7 mouse cellular contexts compared by ENCODE assay signal in genomic region chr11:115999538-116000143, GRCm38 (mm10). TPM values are rescaled to one million over a fixed set of nuclear protein-coding genes. Genes with fewer than 3 reads are reported as not detected.
A peak's percentile ranks its signal among the peaks of the same experiment; 100 is the strongest.
DNase-seq lines count a peak whose midpoint lies in the region; ATAC-seq and TF ChIP-seq lines count a peak whose summit lies in the region.

No protein-coding gene starts in this region.

- TF ChIP-seq CTCF in heart, postnatal 0 days (IDR thresholded peaks at IDR 0.05; ENCODE audit: low read depth) = peak; percentile 63

- H3K27me3 ChIP-seq in embryonic facial prominence, embryonic 11.5 days (ENCODE audit: control insufficient read depth, insufficient read depth, low read length) = no peaks in the 10 kb centered on the region
- peaks cover 8% of the 10 kb centered on the region; the same call in 1 of the 2 replicates for H3K27me3 ChIP-seq in heart, postnatal 0 days (ENCODE audit: control insufficient read depth, insufficient read depth, low read length)

- no peak overlapping the region for H3K4me3 ChIP-seq in embryonic facial prominence, embryonic 11.5 days (ENCODE audit: low read depth, low read length)
- no peak overlapping the region for H3K4me3 ChIP-seq in heart, postnatal 0 days (ENCODE audit: low read depth, low read length)

- no peak overlapping the region for H3K27ac ChIP-seq in embryonic facial prominence, embryonic 11.5 days (replicated peaks; ENCODE audit: low read depth, low read length)
- no peak overlapping the region for H3K27ac ChIP-seq in heart, postnatal 0 days (ENCODE audit: low read depth)

- H3K9me3 ChIP-seq in embryonic facial prominence, embryonic 11.5 days (replicated peaks; ENCODE audit: control insufficient read depth, low read length) = no peaks in the 10 kb centered on the region
- H3K9me3 ChIP-seq in heart, postnatal 0 days (replicated peaks; ENCODE audit: control insufficient read depth, low read length) = no peaks in the 10 kb centered on the region

- H3K36me3 ChIP-seq in embryonic facial prominence, embryonic 11.5 days (replicated peaks; ENCODE audit: control insufficient read depth, insufficient read depth, low read depth, low read length) = no peaks in the 10 kb centered on the region
- H3K36me3 ChIP-seq in heart, postnatal 0 days (replicated peaks; ENCODE audit: control insufficient read depth, insufficient read depth, low read length) = no peaks in the 10 kb centered on the region

- H3K4me2 ChIP-seq in embryonic facial prominence, embryonic 11.5 days (ENCODE audit: low read depth, low read length) = no peak overlapping the region
- 0 out of 2 replicates have a peak overlapping the region, but pooled peaks have one; percentile 7 for H3K4me2 ChIP-seq in heart, postnatal 0 days (ENCODE audit: low read depth, low read length)

- WGBS in embryonic facial prominence, embryonic 11.5 days = 24% methylated on average over 14 of the region's 14 CpGs
- WGBS in heart, postnatal 0 days = 10% methylated on average over 14 of the region's 14 CpGs

- no peak for ATAC-seq in embryonic facial prominence, embryonic 11.5 days (replicated peaks; ENCODE audit: insufficient number of reproducible peaks, low FRiP score, low TSS enrichment, low read depth)
- no peak for ATAC-seq in heart, postnatal 0 days (ENCODE audit: insufficient read depth, low read depth)

- peak; percentile 80 for DNase-seq in ES-CJ7 (ENCODE audit: low read depth, low spot score)
- peak; percentile 65 for DNase-seq in adrenal gland, adult 2 months
- DNase-seq in embryonic facial prominence, embryonic 11.5 days (ENCODE audit: low spot score) = peak; percentile 85
- peak; percentile 51 for DNase-seq in heart, postnatal 0 days (ENCODE audit: low spot score)
- peak; percentile 60 for DNase-seq in layer of hippocampus, adult 9-11 months
- DNase-seq in lung, postnatal 25 days (ENCODE audit: low spot score) = peak; percentile 71
- peak; percentile 86 for DNase-seq in right cerebral cortex, postnatal 4 days

- TF ChIP-seq EP300 in heart, postnatal 0 days (IDR thresholded peaks at IDR 0.05; ENCODE audit: low read depth) = no peak

- H3K9ac ChIP-seq in embryonic facial prominence, embryonic 11.5 days (replicated peaks; ENCODE audit: low read length) = no peak overlapping the region
- H3K9ac ChIP-seq in heart, postnatal 0 days (replicated peaks; ENCODE audit: low read depth, low read length) = no peak overlapping the region

- H3K4me1 ChIP-seq in embryonic facial prominence, embryonic 11.5 days (ENCODE audit: control insufficient read depth, insufficient read depth, low read length) = no peaks in the 10 kb centered on the region
- H3K4me1 ChIP-seq in heart, postnatal 0 days (ENCODE audit: control insufficient read depth, insufficient read depth) = 0 out of 2 replicates have a peak, but pooled peaks cover 3% of the 10 kb centered on the region

RNA-seq across cellular contexts. Expression of gene Galk1, which starts 12.9 kb away (rescaled TPM):
- 10 to 100 TPM; 30.6 to 45.6 TPM for total RNA-seq in adrenal gland, adult 2 months (2021)
- polyA plus RNA-seq in adrenal gland, adult 2 months (2012; rRNA removed) = 68.6 and 71.3 TPM in 2 replicates
- 113 and 125 TPM in 2 replicates for polyA plus RNA-seq in embryonic facial prominence, embryonic 11.5 days (2014; fragmentation: Nextera tagmentation; extraction: Ambion mirVana)
- 90.4 and 98.3 TPM in 2 replicates for total RNA-seq in heart, postnatal 0 days (2014; rRNA removed; ENCODE audit: low replicate concordance)
- 86.3 and 88.4 TPM in 2 replicates for polyA plus RNA-seq in heart, postnatal 0 days (2015; fragmentation: Nextera tagmentation; extraction: Ambion mirVana)

RNA-seq across cellular contexts. Expression of gene Itgb4, which starts 25.1 kb away (rescaled TPM):
- total RNA-seq in adrenal gland, adult 2 months (2021) = 1 to 10 TPM; 2.1 to 4.3 TPM
- polyA plus RNA-seq in adrenal gland, adult 2 months (2012; rRNA removed) = 3.9 and 4.8 TPM in 2 replicates
- 0.83 and 0.85 TPM in 2 replicates for polyA plus RNA-seq in embryonic facial prominence, embryonic 11.5 days (2014; fragmentation: Nextera tagmentation; extraction: Ambion mirVana)
- total RNA-seq in heart, postnatal 0 days (2014; rRNA removed; ENCODE audit: low replicate concordance) = 1.1 and 1.5 TPM in 2 replicates
- polyA plus RNA-seq in heart, postnatal 0 days (2015; fragmentation: Nextera tagmentation; extraction: Ambion mirVana) = 0.85 and 1.1 TPM in 2 replicates

RNA-seq across cellular contexts. Expression of gene H3f3b, which starts 28.1 kb away (rescaled TPM):
- 100 to 1,000 TPM; 270 to 363 TPM for total RNA-seq in adrenal gland, adult 2 months (2021)
- polyA plus RNA-seq in adrenal gland, adult 2 months (2012; rRNA removed) = 76.2 and 92.7 TPM in 2 replicates
- polyA plus RNA-seq in embryonic facial prominence, embryonic 11.5 days (2014; fragmentation: Nextera tagmentation; extraction: Ambion mirVana) = 2,457 and 2,634 TPM in 2 replicates
- 365 and 410 TPM in 2 replicates for total RNA-seq in heart, postnatal 0 days (2014; rRNA removed; ENCODE audit: low replicate concordance)
- 518 and 561 TPM in 2 replicates for polyA plus RNA-seq in heart, postnatal 0 days (2015; fragmentation: Nextera tagmentation; extraction: Ambion mirVana)

RNA-seq across cellular contexts. Expression of gene Unk, which starts 30.5 kb away (rescaled TPM):
- total RNA-seq in adrenal gland, adult 2 months (2021) = 10 to 100 TPM; 20.2 to 21.2 TPM
- 46.0 and 58.5 TPM in 2 replicates for polyA plus RNA-seq in adrenal gland, adult 2 months (2012; rRNA removed)
- 21.2 and 21.7 TPM in 2 replicates for polyA plus RNA-seq in embryonic facial prominence, embryonic 11.5 days (2014; fragmentation: Nextera tagmentation; extraction: Ambion mirVana)
- 23.1 and 26.1 TPM in 2 replicates for total RNA-seq in heart, postnatal 0 days (2014; rRNA removed; ENCODE audit: low replicate concordance)
- polyA plus RNA-seq in heart, postnatal 0 days (2015; fragmentation: Nextera tagmentation; extraction: Ambion mirVana) = 8.4 and 9.5 TPM in 2 replicates
